Mouse (Mus musculus) left cerebral cortex, postnatal 14 days (tissue): ENCODE data around the gene Sec24a. TPM values are rescaled to one million over a fixed set of nuclear protein-coding genes. Genes with fewer than 3 reads are reported as not detected.
"Not testable (repeated sequence)": the region's sequence is repeated elsewhere in the genome, so short reads cannot be mapped to it uniquely, and the experiment has no call there.

Source experiments
- DNase-seq, 2 experiments: peaks; one replicate each; pipeline ENCODE4 v3.0.0; 2021 to 2022; ENCODE audit warnings: low spot score in 2 of 2, mixed read lengths in 1 of 2
- intact Hi-C: fragments of 180-260 bp; cut with DNase I; formaldehyde crosslinking; loops from one replicate; pipeline ENCODE4 v1.15.1; 2025
- total RNA-seq, 2 experiments: library from RNA; stranded (reverse); gene quantifications; 2 replicates each; pipeline ENCODE4 v1.2.3; 2021

The Sec24a gene
- total RNA-seq, 2 experiments from 2014 or later: 20.9 to 24.4 TPM

DNA sequence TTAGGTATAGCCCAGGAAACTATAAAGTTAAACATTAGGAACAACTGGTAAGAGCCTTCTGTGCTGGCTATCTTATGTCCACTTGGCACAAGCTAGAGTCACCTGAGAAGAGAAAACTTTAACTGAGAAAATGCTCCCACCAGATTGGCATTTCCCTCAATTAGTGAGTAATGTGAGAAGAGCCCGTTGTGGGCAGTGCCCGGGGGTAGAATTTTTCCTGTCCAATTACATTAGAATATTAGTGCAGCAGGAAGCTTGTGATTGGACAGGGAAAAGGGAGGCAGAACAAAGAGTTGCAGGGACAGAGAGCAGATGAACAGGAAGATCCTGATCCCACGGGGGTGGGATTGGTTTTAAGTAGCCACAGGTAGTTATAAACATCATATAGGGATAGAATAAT, 60.6 kb downstream of the Sec24a start:
- DNase-seq: no peak
- intact Hi-C loops: loop anchor here (5.0 kb wide), 1 partner anchor 34 kb away; no protein-coding TSS in a partner anchor

GRCm38 (mm10) chr11:51694984-51695383, 68.5 kb downstream of the Sec24a start:
- no peak for DNase-seq
- intact Hi-C loops: no loop called here

GRCm38 (mm10) chr11:51690597-51690996, 72.8 kb downstream of the Sec24a start:
- DNase-seq, intact Hi-C loops: not testable (repeated sequence)

GRCm38 (mm10) chr11:51689343-51689742, 74.1 kb downstream of the Sec24a start:
- intact Hi-C loops: loop anchor here (10.0 kb wide), 1 partner anchor 405 kb away; the partner anchor contains the start of gene Col23a1
- no peak for DNase-seq

- intact Hi-C loops: loop anchor here (10.0 kb wide), 1 partner anchor 404 kb away; the partner anchor contains the start of gene Col23a1
- peak; percentile 99 to 100 for DNase-seq
These were observed 74.8 kb downstream of the Sec24a start, which contains the start of gene 0610009B22Rik for GRCm38 (mm10) chr11:51688330-51689328. 0610009B22Rik (minus strand) TSS chr11:51688874.

- intact Hi-C loops: loop anchor here (1.0 to 10.0 kb wide), 2 partner anchors 65 to 397 kb away; partner anchors contain the start of gene Col23a1
- DNase-seq: no peak
These were observed 81.5 kb downstream of the Sec24a start for GRCm38 (mm10) chr11:51681976-51682374.

DNA sequence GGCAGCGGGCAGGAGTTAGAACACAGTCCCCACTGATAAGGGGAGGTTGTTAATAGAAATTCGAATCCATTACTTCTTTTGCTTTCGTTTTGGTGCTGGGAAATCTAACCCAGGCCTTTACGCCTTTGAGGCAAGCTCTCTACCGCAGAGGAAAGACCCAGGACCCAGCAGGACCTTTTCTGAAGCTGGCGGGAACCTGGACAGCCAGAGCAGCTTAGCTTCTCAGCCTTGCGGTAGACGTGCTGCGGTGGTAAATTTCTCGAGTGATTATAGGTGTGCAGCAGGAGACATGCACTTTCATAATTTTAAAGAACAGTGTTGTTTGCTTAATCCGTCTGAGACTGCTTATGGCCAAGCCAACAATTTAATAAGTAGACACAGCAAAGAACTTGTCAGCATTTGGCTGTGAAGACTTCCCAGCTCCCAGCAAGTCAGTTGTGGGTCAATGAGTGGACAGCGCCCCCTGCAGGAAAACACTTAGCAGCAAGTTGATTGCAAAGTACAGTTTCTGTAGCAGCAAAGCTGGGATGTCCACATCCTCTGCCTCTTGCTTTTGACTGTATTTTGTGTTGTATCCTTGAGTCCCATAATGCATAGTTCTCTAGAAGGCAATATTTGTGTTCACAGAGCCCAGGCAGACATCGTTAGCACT, 82.0 kb downstream of the Sec24a start:
- DNase-seq: peak; percentile 81 to 90
- intact Hi-C loops: loop anchor here (1.0 to 10.0 kb wide), 2 partner anchors 64 to 397 kb away; partner anchors contain the start of gene Col23a1

- intact Hi-C loops: no loop called here
- DNase-seq: no peak
These were observed 84.0 kb downstream of the Sec24a start for GRCm38 (mm10) chr11:51679466-51679865.

GRCm38 (mm10) chr11:51677737-51678418, 85.6 kb downstream of the Sec24a start:
- intact Hi-C loops: no loop called here
- no peak for DNase-seq

- intact Hi-C loops: no loop called here
- DNase-seq: no peak
These were observed 88.0 kb downstream of the Sec24a start for GRCm38 (mm10) chr11:51675386-51675785.

GRCm38 (mm10) chr11:51673291-51673690, 90.1 kb downstream of the Sec24a start:
- intact Hi-C loops: no loop called here
- no peak for DNase-seq

GRCm38 (mm10) chr11:51671376-51671775, 92.1 kb downstream of the Sec24a start:
- DNase-seq: no peak
- intact Hi-C loops: no loop called here

- DNase-seq: no peak
- intact Hi-C loops: no loop called here
These were observed 92.6 kb downstream of the Sec24a start for GRCm38 (mm10) chr11:51670846-51671245.

- intact Hi-C loops, DNase-seq: not testable (repeated sequence)
These were observed 98.7 kb downstream of the Sec24a start for GRCm38 (mm10) chr11:51664747-51665146.

DNA sequence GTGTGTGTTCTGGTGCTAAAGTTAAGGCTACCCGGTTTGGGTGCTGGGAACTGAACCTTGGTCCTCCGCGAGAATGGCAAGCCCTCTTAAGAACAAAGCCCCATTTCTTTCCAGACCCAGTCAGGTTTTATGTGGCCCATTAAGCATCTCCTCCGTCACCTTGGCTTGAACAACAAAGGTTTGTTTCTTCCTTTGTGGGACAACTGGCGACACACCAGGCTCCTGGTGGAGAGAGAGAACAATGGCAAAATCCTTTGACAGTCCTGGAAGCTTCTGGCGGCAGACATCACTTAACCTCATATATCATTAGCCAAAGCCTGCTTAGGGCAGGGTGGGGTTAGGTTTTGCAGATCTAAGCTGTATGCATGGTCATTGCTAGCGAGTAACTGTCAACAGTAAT, 100.8 kb downstream of the Sec24a start:
- DNase-seq: no peak
- intact Hi-C loops: no loop called here

DNA sequence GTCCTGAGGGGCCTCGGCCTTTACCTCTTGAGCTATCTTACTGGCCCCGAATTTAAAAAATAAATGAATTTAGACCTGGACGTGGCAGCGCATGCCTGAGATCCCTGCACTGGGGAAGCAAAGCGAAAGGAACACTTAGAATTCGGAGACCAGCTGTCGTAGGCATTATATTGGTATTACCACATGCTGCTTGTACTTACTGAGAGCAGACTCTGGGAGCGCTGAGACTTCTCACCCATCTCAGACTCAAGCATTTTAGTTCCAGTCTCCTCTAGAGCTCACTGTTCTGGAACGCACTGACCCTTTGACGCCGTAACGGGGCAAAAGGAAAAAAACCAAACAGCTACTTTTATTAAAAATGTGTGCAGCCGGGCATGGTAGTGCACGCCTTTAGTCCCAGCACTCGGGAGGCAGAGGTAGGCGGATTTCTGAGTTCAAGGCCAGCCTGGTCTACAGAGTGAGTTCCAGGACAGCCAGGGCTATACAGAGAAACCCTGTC, 101.5 kb downstream of the Sec24a start:
- intact Hi-C loops: no loop called here
- DNase-seq: no peak

GRCm38 (mm10) chr11:51658705-51659104, 104.7 kb downstream of the Sec24a start:
- DNase-seq: peak; percentile 26 to 56
- intact Hi-C loops: no loop called here

GRCm38 (mm10) chr11:51658291-51658690, 105.1 kb downstream of the Sec24a start:
- intact Hi-C loops: no loop called here
- DNase-seq: no peak

GRCm38 (mm10) chr11:51656798-51657521, 106.5 kb downstream of the Sec24a start:
- intact Hi-C loops: no loop called here

More at GRCm38 (mm10) chr11:51656798-51657521, 106.5 kb downstream of the Sec24a start:
- DNase-seq: no peak
